Mouse (Mus musculus) left cerebral cortex, postnatal 36 days (tissue): Measurements from ENCODE around the gene Zfp553. TPM values are rescaled to one million over a fixed set of nuclear protein-coding genes. Genes with fewer than 3 reads are reported as not detected.

ENCODE experiments used
- DNase-seq, 2 experiments: peaks; one replicate each; pipeline ENCODE4 v3.0.0; 2021 to 2022; ENCODE audit warnings: low spot score in 2 of 2, mixed read lengths in 1 of 2
- intact Hi-C: fragments of 180-260 bp; cut with DNase I; formaldehyde crosslinking; loops from one replicate; pipeline ENCODE4 v1.15.1; 2025
- total RNA-seq, 2 experiments: library from RNA; stranded (reverse); gene quantifications; 2 replicates each; pipeline ENCODE4 v1.2.3; 2021

The Zfp553 gene
- total RNA-seq = 10 to 100 TPM; 18.6 to 19.4 TPM

DNA sequence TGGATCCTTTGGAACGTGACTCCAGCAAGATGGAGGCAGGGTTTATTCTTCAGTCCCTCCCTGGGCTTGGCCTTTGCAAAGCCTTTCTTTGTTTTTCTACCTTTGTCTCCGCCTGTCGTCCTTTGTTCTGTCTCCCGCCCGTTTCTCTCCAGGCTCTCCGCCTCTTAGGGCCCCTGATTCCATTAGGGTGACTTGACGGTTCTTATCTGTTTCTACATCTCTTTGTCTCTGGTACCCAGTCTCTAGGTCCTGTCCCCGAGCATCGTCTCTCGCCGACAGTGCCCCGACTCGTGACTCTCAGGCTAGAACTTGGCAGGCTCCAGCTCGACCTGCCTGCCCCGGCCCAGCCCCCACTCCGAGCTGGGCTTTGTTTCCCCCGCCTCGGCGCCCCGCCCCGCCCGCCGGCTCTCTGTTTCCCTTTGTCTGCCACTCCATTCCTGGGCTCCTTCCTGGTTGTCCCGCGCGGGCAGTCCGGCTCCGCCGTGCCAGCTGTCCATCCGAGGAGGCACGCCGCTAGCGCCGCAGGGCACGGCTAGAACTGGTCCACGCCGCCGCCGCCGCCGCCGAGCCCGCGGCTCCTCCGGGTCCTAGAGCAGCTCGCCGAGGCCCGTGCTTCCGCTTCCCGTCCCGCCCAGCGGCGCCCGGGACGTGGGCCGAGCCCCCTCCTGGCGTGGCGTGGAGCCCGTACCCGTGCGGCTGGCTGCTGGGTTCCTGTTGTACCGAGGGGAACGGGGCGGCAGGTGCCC lies at the start of gene Zfp553, which contains the start of gene Sept1:
Gene Zfp553, plus strand, starts transcription at position 440 of the 746 bp plus-strand sequence.
Gene Sept1, minus strand, starts transcription at position 509 of the 746 bp plus-strand sequence.
- peak; percentile 83 to 88 for DNase-seq
- intact Hi-C loops = no loop called here

DNA sequence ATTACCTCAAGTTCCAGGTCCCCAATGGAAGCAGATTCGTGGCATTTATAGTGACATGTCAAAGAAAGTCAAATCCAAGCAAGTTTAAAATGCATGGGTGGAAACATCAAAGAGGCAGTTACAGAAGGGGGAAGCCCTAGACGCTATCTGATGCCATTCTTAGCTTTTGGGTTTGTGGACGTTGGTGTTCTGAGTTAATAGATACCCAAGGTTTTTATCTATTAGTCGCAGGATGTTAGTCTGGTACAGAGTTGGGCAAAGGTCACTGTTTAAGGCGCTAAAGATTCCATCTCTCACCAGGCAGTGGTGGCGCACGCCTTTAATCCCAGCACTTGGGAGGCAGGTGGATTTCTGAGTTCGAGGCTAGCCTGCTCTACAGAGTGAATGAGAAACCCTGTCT lies 49.5 kb upstream of the Zfp553 start:
- intact Hi-C loops = loop anchor here (10.0 kb wide), 1 partner anchor 369 kb away; no protein-coding TSS in a partner anchor
- DNase-seq = no peak

DNA sequence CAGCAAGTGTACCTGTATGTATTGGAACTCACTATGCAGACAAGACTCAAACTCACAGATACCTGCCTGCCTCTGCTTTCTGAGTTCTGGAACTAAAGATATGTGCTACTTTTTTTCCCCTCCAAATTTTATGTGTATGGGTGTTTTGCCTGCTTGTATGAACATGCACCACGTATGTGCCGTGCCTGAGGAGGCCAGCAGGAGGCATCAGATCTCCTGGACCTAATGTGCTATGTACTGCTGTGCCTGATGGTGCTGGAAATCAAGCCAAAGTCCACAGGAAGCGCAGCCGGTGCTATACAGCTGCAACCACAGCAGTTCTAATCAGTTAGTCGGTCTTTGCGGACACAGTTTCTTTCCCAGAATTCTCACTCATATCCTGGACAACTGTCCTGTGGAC lies 49.0 kb upstream of the Zfp553 start:
- intact Hi-C loops = loop anchor here (10.0 kb wide), 1 partner anchor 369 kb away; no protein-coding TSS in a partner anchor
- no peak for DNase-seq

DNA sequence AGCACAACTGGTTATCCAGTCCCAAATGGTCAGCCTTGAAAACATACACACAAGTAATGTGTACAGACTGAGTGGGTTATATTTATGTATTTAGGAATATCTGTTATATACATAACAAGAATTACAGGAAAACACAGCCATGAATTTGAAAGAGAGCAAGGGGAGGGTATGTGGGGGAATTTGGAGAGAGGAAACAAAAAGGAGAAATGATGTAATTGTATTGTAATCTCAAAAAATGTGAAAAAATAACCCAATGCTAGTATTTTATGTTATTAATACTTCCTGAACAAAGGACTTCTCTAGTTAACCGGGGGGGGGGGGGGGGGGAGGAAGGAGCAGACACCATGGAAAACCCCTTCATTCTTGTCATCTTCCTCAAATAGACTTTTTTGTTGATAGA lies 48.1 kb upstream of the Zfp553 start:
- no peak for DNase-seq
- intact Hi-C loops = loop anchor here (5.0 to 10.0 kb wide), 2 partner anchors 67 to 370 kb away; no protein-coding TSS in a partner anchor

DNA sequence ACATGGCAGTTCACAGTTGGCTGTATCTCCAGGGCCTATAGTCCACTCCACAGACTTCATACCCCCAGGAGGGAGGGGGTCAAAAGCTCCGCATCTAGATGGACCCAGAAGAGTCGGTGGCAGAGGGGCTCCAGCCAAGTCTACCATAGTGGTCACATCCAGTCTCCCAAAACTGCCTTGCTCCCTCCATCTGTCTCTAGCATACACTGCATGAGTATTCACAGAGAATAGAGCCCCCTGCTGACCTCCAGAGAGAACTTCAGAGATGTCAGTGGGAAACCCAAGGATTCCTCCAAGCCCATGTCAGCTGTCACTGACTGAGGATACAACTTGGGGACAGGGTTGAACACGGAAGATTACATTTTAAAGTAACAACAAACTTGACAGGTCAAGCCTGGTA lies 47.3 kb upstream of the Zfp553 start:
- intact Hi-C loops = loop anchor here (5.0 to 10.0 kb wide), 2 partner anchors 68 to 371 kb away; no protein-coding TSS in a partner anchor
- no peak for DNase-seq

DNA sequence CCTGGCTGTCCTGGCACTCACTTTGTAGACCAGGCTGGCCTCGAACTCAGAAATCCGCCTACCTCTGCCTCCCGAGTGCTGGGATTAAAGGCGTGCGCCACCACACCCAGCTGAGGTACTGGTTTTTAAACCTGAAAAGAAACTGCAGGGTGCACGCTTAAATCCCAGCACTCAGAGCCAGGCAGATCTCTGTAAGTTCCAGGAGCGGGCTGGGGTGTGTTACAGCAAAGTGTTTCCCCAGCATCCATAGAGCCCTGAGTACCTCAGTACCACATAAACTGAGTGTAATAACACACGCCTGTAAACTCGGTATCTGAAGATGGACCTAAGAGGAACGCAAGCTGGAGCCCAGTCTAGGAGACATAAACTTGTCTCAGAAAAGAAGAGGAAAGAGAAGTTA lies 45.5 kb upstream of the Zfp553 start:
- DNase-seq = no peak
- intact Hi-C loops = loop anchor here (5.0 to 10.0 kb wide), 2 partner anchors 70 to 373 kb away; no protein-coding TSS in a partner anchor

DNA sequence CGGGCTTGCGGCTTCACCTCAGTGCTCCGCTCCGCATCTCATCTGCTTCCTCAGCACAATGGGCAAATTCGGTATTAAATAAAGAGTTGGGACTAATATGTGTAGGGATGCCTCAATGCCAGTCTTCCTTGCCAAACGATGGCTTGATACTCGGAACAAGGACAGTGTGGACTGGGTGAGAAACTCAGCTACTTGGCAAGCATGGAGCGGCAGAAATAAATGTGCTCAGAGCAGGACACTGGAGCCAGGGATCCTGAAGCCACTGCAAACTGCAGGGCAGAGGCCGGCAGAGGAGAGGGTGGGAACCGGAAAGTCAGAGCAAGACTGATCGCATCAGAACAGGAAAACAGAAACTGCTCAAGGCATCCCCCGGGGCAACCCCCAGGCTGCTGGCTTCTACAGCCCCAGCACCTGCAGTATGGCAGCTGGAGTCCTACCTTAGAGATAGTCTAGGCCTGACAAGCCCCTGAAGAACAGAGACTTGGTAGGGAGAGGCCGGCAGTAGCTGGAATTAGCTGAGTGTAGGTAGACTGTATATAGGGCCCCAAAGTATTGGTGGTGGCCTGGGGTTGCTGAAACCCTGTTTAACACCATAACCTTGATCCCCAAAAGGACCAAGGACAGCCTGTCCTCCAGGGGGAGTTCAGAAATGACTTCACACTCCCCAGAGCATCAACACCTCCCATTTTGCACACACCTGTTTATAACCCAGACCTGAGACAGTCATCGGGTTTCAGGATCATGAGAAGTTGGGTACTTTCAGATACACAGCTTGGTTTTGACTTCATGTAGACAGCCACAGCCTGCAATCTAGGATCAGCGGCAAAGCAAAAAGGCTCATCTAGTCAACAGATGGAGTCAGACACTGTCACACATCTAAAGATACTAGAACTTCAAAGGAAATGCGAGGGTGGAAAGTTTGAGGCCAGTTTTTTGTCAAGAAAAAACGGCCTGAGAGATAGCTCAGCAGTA lies 44.3 kb upstream of the Zfp553 start:
- intact Hi-C loops = loop anchor here (5.0 to 10.0 kb wide), 2 partner anchors 71 to 374 kb away; no protein-coding TSS in a partner anchor
- no peak for DNase-seq

DNA sequence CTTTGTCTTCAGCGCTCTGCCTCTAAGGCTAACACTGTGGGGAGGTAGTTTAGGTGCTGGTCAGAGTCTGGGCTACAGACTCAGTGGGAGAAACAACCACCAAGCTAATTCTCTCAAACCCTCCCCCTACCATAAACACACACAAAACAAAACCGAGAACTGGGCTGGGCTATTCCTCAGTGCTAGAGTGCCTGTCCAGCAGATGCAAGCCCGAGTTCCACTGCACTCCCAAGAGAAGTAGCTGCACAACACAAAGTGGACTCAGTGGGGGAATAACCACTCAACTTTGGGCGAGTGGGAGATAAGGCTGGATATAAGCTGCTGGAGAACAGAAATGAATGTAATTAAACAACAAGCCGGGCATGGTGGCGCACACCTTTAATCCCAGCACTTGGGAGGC lies 42.2 kb upstream of the Zfp553 start:
- intact Hi-C loops = no loop called here
- DNase-seq = no peak

DNA sequence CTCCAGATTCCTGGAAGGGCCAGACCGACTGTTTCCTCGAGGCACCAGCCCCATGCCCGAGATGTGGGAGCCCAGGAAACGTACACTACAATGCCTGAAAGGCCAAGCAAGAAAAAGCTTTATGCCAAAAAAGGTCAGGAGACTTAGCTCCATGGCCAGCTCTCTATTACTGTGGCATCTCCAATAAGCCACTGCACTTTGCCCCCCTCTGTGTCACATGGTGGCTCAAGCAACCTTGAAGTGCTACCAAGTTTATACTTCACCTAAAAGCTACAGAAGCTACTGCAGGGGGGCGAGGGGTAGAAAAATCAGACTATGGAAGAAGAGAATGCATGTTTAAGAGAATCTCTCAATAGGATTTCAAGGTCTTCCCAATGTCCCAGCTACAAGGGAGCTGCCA lies 39.9 kb upstream of the Zfp553 start:
- intact Hi-C loops = no loop called here
- DNase-seq = no peak

DNA sequence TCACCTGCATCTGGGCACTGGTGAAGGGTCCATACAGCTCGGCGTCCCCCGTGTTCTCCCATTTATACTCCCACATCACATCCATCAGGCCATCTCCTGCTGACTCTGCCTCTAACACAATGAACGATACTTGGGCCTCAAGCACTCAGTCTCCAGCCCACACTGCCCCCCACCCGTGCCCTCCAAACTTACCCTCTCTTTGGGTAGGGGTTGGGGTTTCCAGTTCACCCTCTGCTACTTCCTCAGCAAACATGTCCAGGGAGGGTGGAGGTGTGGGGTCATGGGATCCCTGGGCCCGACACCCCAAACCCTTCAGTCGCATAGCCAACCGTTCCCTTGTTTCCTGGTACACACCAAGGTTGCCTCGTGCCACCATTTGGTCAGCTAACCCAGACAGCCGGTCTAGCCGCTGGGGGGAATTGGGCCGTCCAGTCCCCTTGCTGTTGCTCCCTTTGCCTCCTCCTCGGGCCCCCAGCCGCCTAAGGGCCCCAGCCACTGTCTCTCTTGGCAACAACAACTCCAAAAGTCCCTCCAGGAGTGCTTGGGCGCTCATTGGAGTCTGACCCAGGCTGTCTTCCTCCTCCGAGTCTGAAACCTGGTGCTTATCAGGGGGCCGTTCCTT lies 38.7 kb upstream of the Zfp553 start:
- intact Hi-C loops = no loop called here
- no peak for DNase-seq

DNA sequence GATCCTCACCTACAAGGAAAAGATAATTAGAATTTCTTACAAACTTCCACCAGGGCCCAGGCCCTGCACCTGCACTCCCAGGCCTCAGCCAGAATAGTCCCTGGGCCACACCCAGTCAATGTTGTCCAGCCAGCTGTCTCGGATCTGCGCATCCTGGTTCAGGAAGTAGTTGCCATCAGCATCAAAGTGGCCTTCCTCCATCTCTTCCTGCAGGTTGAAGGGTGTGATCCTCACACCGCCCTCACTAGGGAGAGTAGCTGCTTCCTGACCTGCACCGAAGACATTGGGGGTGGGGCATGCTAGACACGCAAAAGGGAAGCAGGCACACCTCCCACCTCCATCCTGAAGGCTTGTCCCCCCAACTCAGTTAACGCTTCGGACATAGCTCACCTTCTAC lies 38.2 kb upstream of the Zfp553 start:
- DNase-seq = no peak
- intact Hi-C loops = no loop called here

DNA sequence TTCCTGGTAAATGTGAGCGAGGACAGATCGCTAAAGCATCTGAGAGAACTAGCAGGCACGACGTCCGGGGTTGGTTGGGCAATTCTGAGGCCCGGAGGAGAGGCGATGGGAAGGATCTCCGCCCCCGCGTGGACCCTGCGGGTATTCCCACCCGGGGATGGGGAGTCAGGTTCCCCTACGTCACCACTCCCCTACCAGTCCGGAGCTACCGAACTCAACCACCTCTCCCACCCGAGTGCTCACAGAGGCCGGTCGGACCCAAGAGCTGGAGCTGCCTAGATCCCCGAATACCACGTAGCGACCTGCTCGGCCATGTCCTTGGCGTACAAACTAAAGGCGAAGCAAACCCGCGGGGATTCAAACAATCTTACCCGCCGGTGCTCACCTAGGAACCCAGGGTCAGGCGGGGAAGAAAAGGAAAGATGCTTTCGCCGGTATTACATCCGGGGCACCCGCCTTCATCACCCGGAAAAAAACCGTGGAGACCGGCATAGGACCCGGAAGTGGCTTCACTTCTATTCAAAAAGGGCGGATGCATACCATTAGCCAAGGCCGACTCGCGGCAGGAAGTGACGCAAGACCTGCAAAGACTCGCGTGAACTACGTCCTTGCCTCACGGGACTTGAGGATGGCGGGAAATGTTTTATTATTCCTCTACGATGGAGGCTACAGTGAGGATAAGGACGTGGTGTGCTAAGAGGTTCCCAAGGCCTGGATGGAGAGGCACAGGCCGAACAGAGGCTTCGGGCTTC lies 37.1 kb upstream of the Zfp553 start, which contains the start of gene Cd2bp2:
Gene Cd2bp2, minus strand, starts transcription at position 507 of the 752 bp plus-strand sequence.
- intact Hi-C loops = no loop called here
- DNase-seq = peak; percentile 96

DNA sequence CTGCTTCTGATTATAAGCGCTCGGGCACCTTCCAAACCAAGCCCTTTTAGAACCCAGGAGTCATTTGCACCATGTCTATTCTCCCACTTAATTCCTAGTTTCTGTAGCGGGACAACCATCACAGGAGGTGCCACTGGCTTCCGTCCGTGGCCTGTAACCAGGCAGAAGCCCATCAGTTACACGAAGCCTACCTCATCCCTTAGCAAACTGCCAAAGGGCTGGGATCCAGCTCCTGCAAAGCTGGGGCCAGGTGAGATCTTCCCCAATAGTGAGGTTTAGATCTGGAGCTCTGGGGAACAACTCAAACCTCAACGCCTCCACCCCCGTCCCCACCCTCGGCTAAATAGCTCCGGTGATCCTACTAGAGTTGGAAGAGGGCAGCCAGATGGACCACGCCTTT lies 36.4 kb upstream of the Zfp553 start:
- intact Hi-C loops = no loop called here
- no peak for DNase-seq

DNA sequence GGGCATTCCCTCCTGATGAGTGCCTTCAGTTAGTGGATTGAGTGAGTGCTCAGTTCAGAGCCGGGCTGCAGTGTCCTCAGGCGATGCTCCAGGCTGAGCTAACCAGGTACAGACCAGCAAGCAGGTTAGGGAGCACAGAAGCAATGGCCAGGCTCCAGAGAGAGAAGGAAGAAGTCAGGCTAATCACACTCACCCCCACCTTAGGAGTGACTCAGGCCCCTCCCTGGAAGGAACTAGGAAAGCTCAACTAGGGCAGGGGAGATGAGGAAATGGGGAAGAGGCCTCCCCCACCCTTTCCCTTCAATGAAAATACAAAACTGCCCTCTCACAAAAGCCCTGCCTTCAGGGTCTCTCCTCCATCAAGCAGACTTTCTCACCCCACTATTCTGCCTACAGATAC lies 26.3 kb upstream of the Zfp553 start:
- intact Hi-C loops = no loop called here
- no peak for DNase-seq

DNA sequence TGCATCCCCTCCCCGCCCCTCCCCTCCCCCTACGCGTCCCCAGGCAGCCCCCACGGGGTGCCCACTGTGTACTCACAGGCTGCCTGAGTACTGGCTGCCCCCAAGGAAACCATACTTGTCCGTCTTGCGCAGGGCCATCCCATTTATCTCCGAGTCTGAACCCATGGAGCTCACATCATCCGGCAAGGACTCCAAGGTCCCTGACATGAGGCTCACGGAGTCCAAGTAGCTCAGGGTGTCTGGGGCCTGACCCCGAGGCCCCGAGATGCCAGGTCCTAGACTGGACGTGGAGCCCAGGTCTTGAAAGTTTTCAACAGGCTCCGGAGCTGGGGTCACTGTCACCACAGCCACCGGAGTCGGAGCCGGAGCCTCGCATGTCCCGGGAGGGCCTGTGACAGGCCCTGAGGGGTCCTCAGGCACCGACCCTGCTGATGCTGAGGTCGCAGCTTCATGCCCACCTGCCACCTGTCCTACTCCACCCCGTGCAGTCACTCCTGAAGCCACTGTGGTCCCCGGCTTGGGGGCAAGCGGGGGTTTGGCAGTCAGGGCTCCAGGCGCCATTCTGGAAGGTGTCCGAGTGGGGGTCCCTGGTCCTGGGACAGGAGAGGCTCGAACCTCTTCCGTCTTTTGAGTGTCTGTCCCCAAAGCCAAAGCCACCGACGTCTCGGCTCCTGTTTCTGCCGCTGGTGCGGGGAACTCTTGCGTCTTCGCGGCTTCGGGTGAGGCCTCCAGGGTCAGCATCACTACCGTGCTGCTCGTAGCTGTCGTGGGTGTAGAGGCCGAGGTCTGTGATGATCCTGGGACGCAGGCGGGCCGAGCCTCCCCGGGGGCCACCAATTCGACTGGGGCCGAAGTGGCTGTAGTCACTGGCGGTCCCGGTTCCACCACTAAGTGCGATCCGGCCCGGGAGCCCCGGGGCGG lies 25.2 kb upstream of the Zfp553 start:
- intact Hi-C loops = no loop called here
- DNase-seq = peak in 1 of 2 experiments; percentile 52

DNA sequence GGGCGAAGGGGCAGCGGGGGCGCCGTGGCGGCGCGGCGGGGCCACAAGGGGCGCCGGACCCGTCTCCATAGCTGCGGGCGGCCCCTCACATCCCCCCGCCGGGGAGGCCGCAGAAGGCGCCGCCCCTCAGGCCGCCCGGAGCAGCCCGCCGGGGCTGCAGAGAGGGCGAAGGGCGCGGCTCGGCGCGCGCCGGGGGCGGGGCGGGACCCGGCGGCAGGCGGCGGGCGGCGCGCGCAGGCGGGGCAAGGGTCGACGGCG lies 24.6 kb upstream of the Zfp553 start, which contains the start of gene Tbc1d10b:
Gene Tbc1d10b, minus strand, starts transcription at position 174 of the 258 bp plus-strand sequence.
- intact Hi-C loops = no loop called here
- DNase-seq = no peak

DNA sequence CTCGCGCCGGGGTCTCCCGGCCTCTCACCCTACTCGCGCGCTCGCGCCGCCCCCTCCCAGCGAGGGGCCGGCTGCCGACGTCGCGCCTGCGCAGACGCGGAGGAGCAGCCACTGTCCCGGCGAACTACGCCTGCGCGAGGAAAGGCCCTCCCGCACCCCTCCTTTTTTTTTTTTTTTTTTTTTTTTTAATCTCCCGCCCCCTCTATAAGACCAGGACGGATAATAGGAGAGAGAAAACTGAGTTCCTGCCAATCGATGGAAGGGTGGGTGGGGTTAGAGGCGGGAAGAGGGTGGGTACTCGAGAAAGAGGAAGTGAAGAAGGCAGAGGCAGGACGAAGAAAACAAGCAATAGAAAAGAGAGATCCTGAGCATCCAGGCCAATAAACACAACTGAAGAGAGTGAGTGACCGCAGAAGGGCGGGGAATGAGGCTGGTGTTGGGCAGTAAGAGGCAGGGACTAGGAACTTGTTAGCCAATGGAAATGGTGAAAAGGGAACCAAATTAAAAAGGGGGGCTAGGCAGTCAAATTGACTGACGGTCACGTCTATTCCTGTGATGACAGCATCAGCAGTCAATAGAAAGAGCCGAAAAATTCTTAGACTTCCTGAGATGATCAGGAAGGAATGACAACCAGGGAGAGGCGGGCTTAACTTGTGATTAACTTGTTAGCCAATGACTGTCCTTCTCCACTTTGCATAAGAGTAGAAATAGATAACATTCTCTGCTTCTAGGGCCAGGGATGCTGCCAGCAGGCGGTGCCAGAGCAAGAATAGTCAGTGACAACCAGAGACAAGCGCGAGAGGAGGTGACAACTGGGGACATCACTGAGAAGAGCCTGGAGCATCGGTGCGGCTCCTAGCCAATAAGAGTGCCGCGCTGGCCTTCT lies 24.1 kb upstream of the Zfp553 start, which contains the start of gene Mylpf:
Gene Mylpf, plus strand, starts transcription at position 338 of the 886 bp plus-strand sequence.
- intact Hi-C loops = no loop called here
- peak; percentile 88 to 90 for DNase-seq
